Mouse (Mus musculus): ENCODE results near the gene Ccr1l1. TPM values are rescaled to one million over a fixed set of nuclear protein-coding genes. Genes with fewer than 3 reads are reported as not detected.
"Not testable (repeated sequence)": the region's sequence is repeated elsewhere in the genome, so short reads cannot be mapped to it uniquely, and the experiment has no call there.

Gene Ccr1l1
- polyA plus RNA-seq, 1 experiment: not detected

DNA sequence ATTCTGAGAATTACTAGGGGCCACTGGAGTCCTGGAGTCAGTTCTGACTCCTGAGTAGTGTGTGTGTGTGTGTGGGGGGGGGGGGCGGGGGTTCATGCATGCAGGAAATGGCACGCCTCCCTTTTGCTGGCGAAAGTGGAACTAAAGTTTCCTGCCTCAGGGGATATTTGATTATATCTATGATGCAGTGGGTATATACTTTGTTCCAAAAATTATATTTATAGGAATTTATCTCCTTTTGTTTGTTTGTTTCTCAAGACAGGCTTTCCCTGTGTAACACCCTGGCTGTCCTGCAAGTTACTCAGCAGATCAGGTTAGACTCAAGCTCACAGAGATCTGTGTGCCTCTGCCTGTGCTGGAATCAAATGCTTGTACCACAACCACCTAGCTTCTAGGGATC is 11.5 kb upstream of the Ccr1l1 start:
- H3K27me3 ChIP-seq (replicated peaks): no peaks in the 10 kb centered on the region
- TF ChIP-seq GATA1 (IDR thresholded peaks at IDR 0.05; ENCODE audit: borderline replicate concordance, low read length): no peak
- no peak for TF ChIP-seq FLI1 (IDR thresholded peaks at IDR 0.05; ENCODE audit: low read length)
- peak overlapping the region; percentile 62 for H3K4me3 ChIP-seq (replicated peaks)
- H3K36me3 ChIP-seq (replicated peaks; ENCODE audit: low read length): no peaks in the 10 kb centered on the region
- peaks cover 59% of the 10 kb centered on the region for H3K4me1 ChIP-seq
- no peaks in the 10 kb centered on the region for H3K9me3 ChIP-seq

DNA sequence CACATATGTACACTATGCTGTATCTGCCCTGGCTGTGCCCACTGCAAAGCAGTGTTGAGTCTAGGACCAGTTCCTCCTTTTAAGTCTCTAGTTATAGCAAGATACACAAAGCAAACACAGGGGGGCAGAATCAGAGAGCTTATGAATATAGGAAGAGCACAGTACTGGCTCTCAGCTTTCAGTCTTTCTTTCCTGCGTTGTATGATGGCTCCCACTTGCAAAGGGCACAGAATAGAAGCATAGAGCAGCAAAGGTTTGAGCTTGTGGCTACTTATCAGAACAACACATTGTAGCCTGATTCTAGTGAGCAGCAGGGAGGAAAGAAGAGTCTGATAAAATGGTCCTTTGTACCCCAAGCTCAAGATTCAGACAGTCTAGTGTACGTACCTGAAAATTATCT is 8.0 kb upstream of the Ccr1l1 start:
- no peak overlapping the region for H3K4me3 ChIP-seq (replicated peaks)
- TF ChIP-seq FLI1 (IDR thresholded peaks at IDR 0.05; ENCODE audit: low read length) (no peak), GATA1 (IDR thresholded peaks at IDR 0.05; ENCODE audit: borderline replicate concordance, low read length) (no peak)
- H3K36me3 ChIP-seq (replicated peaks; ENCODE audit: low read length): no peaks in the 10 kb centered on the region
- H3K27me3 ChIP-seq (replicated peaks): no peaks in the 10 kb centered on the region
- H3K9me3 ChIP-seq: no peaks in the 10 kb centered on the region
- peaks cover 76% of the 10 kb centered on the region for H3K4me1 ChIP-seq

DNA sequence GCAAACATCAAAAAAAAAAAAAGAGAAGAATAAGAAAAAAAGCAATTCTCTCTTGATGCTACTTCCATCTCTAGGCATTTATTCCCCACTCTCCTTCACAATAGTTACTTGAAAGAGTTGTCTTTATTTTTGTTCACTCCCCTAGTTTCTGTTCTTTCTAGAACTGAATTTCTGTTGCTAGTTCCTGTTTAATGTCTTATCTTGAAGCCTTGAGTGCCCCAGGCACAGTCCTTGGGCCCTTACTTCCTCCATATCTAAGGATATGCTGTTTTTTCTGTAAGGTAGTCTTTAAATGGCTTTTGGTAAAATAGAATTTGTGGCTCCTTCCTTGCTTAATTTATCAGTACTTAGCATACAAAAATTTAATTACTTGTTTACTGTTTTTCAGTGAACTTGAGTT is 6.7 kb upstream of the Ccr1l1 start:
- H3K4me1 ChIP-seq: peaks cover 65% of the 10 kb centered on the region
- no peaks in the 10 kb centered on the region for H3K9me3 ChIP-seq
- no peaks in the 10 kb centered on the region for H3K36me3 ChIP-seq (replicated peaks; ENCODE audit: low read length)

DNA sequence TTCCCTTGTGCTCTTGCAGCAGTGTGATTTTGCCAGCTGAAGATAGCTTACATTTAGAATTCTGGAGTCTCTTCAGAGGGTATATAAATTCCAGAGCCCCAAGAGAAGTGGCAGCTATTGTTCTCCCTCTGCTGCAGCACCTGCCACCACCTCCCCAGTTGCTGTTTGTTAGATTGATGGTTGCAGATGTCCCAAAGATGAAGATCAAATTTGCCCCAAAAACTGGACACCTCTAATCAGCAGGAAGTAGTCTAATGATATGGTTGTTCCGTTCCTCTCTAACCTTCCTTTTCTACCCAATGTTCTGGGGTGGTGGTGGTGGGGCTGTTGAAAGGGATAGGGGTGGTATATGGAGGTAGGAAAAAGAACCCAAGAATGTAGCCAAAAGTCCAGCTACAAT is 4.5 kb upstream of the Ccr1l1 start:
- no peaks in the 10 kb centered on the region for H3K27me3 ChIP-seq (replicated peaks)
- no peaks in the 10 kb centered on the region for H3K9me3 ChIP-seq
- H3K36me3 ChIP-seq (replicated peaks; ENCODE audit: low read length): no peaks in the 10 kb centered on the region
- H3K4me1 ChIP-seq: peaks cover 56% of the 10 kb centered on the region
- TF ChIP-seq GATA1 (IDR thresholded peaks at IDR 0.05; ENCODE audit: borderline replicate concordance, low read length) (no peak), FLI1 (IDR thresholded peaks at IDR 0.05; ENCODE audit: low read length) (no peak)
- H3K4me3 ChIP-seq (replicated peaks): no peak overlapping the region

More for the DNA sequence above, 6.7 kb upstream of the Ccr1l1 start:
- H3K4me3 ChIP-seq (replicated peaks): no peak overlapping the region
- no peaks in the 10 kb centered on the region for H3K27me3 ChIP-seq (replicated peaks)
- TF ChIP-seq FLI1 (IDR thresholded peaks at IDR 0.05; ENCODE audit: low read length) (no peak), GATA1 (IDR thresholded peaks at IDR 0.05; ENCODE audit: borderline replicate concordance, low read length) (no peak; the same call in 2 of the 3 replicates)

DNA sequence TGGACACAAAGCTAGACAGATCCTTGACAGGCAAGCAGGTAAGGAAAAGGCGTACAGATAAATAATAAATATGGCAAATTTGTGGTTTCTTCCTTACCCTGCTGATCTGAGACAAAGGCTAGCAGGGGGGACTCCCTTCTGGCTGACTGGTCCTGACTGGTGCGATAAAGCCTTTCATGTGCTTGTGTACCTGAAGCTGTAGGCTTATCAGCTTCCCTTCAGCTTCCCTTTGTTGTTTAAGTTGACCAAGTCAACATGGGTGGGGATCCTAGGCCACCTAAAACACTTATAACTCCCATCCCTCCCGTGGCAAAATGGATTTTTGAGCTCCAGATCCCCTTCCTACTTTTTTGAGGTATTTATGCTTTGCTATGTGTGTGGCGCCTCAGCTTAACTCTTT is 3.7 kb upstream of the Ccr1l1 start:
- Histone ChIP-seq H3K4me1 (peaks cover 56% of the 10 kb centered on the region), H3K9me3 (no peaks in the 10 kb centered on the region), H3K27me3 (replicated peaks) (no peaks in the 10 kb centered on the region), H3K4me3 (replicated peaks) (no peak overlapping the region), H3K36me3 (replicated peaks; ENCODE audit: low read length) (no peaks in the 10 kb centered on the region)
- TF ChIP-seq FLI1 (IDR thresholded peaks at IDR 0.05; ENCODE audit: low read length) (no peak), GATA1 (IDR thresholded peaks at IDR 0.05; ENCODE audit: borderline replicate concordance, low read length) (no peak)

DNA sequence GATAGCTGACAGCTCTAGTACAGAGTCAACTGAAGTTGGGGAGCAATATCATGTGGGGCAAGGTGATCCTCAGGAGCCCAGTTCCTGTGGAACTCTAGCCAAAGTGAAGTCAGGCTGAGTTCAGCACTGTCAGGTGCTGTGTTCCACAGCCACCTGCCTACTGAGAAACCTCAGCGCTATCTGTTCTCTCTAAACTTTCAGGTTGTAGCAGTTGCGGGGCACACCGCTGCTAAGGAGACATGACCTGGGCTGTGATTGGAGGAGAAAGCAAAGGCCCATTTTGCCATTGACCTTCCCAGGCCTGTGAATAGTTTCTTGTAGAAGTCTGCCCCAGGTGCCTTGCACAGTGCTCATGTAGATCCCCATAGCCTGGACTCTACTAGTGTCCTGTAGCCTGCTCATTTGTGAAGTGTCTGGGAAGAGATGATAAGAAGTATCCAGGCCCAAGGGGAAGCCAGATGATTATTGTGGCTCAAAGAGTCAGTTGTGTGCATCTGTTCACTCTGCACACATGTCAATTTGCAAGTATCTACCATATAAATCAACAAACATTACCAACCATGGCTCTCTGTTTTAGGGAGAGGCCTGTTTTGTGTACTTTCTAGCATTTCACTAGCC is 2.8 kb upstream of the Ccr1l1 start:
- not testable (repeated sequence) for H3K4me3 ChIP-seq (replicated peaks); H3K27me3 ChIP-seq (replicated peaks); H3K36me3 ChIP-seq (replicated peaks; ENCODE audit: low read length); H3K9me3 ChIP-seq
- H3K4me1 ChIP-seq: peaks cover 49% of the 10 kb centered on the region

DNA sequence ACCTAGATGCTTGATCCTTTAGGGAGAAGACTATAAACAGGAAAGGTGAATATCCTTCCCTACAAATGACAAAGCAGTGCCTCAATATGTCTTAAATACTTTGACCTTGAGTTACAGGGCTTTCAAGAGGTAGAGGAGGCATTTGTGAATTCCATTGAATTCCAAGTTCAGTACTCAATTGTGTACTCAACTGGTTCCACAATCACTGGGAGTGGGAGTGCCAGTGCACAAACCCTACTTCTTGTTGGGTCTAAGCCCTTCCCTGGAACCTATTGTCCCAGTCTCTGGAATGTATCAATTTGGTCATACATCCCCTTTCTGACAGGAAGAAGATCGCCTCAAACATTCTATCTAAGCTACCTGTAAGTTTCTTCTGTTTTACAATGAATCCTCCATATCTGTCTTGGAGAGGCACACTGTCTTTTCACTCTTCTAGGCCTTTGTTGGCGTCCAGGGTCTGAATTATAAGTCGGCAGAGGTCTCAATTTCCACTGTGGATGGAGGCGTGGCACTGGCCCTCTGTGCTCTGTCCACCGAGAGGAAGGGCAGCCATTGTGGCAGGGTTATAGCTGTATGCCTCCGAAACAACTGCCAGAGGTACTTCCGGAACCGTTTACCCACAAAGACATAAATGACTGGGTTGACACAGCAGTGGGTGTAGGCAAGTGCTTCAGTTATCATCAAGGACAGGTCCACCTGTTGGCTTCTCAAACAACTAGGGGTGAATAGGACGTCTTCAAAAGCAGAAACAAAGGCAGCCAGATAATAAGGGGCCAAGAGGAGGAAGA is 1.1 kb downstream of the Ccr1l1 start:
- no peak overlapping the region for H3K4me3 ChIP-seq (replicated peaks)
- H3K36me3 ChIP-seq (replicated peaks; ENCODE audit: low read length): no peaks in the 10 kb centered on the region
- peaks cover 15% of the 10 kb centered on the region for H3K4me1 ChIP-seq
- no peaks in the 10 kb centered on the region for H3K27me3 ChIP-seq (replicated peaks)
- TF ChIP-seq GATA1 (IDR thresholded peaks at IDR 0.05; ENCODE audit: borderline replicate concordance, low read length) (no peak), FLI1 (IDR thresholded peaks at IDR 0.05; ENCODE audit: low read length) (no peak)
- H3K9me3 ChIP-seq: no peaks in the 10 kb centered on the region

DNA sequence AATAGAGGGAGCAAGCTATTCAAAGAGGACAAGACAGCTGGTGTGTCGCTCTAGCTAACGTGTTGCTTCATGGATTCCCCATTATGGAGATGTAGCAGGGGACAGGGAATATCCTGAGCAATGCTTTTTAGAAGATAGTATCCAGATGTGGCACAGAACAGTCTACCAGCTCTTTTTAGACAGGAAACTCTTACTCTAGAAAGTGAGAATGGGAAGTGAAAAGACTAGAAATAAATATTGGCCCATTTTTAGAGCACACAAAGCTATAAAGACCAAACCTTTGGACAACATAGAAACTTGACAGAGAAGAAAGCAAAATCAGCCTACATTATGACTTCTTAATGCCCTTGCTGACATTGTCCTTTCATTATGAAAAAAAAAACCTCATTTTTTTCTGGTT is 2.6 kb downstream of the Ccr1l1 start:
- Histone ChIP-seq H3K36me3 (replicated peaks; ENCODE audit: low read length) (no peaks in the 10 kb centered on the region), H3K4me3 (replicated peaks) (no peak overlapping the region), H3K9me3 (no peaks in the 10 kb centered on the region), H3K27me3 (replicated peaks) (no peaks in the 10 kb centered on the region), H3K4me1 (peaks cover 9% of the 10 kb centered on the region; the same call in 1 of the 2 replicates)
- TF ChIP-seq GATA1 (IDR thresholded peaks at IDR 0.05; ENCODE audit: borderline replicate concordance, low read length): no peak
- no peak for TF ChIP-seq FLI1 (IDR thresholded peaks at IDR 0.05; ENCODE audit: low read length)

DNA sequence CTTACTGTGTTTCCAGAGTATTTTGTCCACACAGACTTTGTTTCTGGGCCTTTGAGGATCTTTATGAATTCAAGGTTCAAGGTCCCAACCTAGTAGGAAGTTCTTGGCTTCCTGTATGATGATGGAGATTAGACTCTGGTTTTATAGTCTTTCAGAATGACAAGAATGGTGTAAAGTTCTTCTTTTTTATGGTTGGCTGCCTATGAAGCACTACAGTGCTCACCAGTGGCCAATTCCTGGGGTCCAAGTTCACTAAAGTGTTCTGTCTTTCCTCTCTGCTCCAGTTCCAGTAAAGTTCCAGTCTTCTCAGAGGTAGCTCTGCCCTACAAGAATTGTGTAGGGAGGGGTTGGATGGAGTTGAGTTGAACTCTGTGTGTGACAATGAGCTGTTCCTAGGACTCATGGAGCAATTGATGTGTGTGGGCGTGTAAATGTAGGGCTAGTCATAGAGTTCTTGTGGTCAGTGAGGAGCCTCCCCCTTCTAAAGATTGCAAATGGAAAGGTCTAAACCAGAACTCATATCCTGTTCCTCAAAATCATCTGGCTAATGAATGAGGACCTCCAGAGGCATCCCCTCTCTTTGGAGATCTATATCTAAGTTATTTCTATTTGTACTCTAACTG is 9.8 kb downstream of the Ccr1l1 start, which contains the start of gene Ccr1:
Ccr1 (minus strand) TSS at position 403 of the 623 bp plus-strand sequence.
- H3K36me3 ChIP-seq (replicated peaks; ENCODE audit: low read length): no peaks in the 10 kb centered on the region
- TF ChIP-seq FLI1 (IDR thresholded peaks at IDR 0.05; ENCODE audit: low read length): no peak
- no peak for TF ChIP-seq GATA1 (IDR thresholded peaks at IDR 0.05; ENCODE audit: borderline replicate concordance, low read length)
- H3K4me3 ChIP-seq (replicated peaks): peak within 1 kb of the TSS; percentile 28
- H3K27me3 ChIP-seq (replicated peaks): no peaks in the 10 kb centered on the region
- H3K4me1 ChIP-seq: peaks cover 23% of the 10 kb centered on the region
- H3K9me3 ChIP-seq: no peaks in the 10 kb centered on the region

DNA sequence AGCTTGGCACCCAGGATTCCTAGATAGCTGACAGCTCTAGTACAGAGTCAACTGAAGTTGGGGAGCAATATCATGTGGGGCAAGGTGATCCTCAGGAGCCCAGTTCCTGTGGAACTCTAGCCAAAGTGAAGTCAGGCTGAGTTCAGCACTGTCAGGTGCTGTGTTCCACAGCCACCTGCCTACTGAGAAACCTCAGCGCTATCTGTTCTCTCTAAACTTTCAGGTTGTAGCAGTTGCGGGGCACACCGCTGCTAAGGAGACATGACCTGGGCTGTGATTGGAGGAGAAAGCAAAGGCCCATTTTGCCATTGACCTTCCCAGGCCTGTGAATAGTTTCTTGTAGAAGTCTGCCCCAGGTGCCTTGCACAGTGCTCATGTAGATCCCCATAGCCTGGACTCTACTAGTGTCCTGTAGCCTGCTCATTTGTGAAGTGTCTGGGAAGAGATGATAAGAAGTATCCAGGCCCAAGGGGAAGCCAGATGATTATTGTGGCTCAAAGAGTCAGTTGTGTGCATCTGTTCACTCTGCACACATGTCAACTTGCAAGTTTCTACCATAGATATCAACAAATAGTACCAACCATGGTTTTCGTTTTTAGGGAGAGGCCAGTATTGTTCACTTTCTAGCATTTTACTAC is 11.2 kb downstream of the Ccr1l1 start:
- not testable (repeated sequence) for H3K27me3 ChIP-seq (replicated peaks); H3K36me3 ChIP-seq (replicated peaks; ENCODE audit: low read length); H3K9me3 ChIP-seq
- Histone ChIP-seq H3K4me1 (peaks cover 23% of the 10 kb centered on the region), H3K4me3 (replicated peaks) (peak overlapping the region; percentile 70)

Measured in megakaryocyte, embryonic 14.5 days (primary cell).